Mouse (Mus musculus): Measurements from ENCODE around the gene Bach2.

The Bach2 gene

GRCm38 (mm10) chr4:32439974-32440739 is 201.6 kb downstream of the Bach2 start:
- no peak for DNase-seq

- DNase-seq = no peak
Measured at GRCm38 (mm10) chr4:32440740-32441072, 202.1 kb downstream of the Bach2 start.

GRCm38 (mm10) chr4:32444671-32445196 is 206.1 kb downstream of the Bach2 start:
- DNase-seq = no peak

GRCm38 (mm10) chr4:32447850-32448249 is 209.2 kb downstream of the Bach2 start:
- DNase-seq = no peak

- no peak for DNase-seq
Measured at GRCm38 (mm10) chr4:32461986-32462385, 223.4 kb downstream of the Bach2 start.

GRCm38 (mm10) chr4:32463065-32463464 is 224.5 kb downstream of the Bach2 start:
- no peak for DNase-seq

- DNase-seq = no peak
Measured at GRCm38 (mm10) chr4:32464540-32464939, 225.9 kb downstream of the Bach2 start.

GRCm38 (mm10) chr4:32466031-32466430 is 227.4 kb downstream of the Bach2 start:
- DNase-seq = no peak

GRCm38 (mm10) chr4:32477977-32478660 is 239.5 kb downstream of the Bach2 start:
- no peak for DNase-seq

GRCm38 (mm10) chr4:32479231-32479630 is 240.6 kb downstream of the Bach2 start:
- DNase-seq = no peak

GRCm38 (mm10) chr4:32479801-32480700 is 241.4 kb downstream of the Bach2 start:
- no peak for DNase-seq

GRCm38 (mm10) chr4:32481366-32482055 is 242.9 kb downstream of the Bach2 start:
- no peak for DNase-seq

GRCm38 (mm10) chr4:32482138-32482537 is 243.5 kb downstream of the Bach2 start:
- DNase-seq = no peak

GRCm38 (mm10) chr4:32482936-32483335 is 244.3 kb downstream of the Bach2 start:
- no peak for DNase-seq

GRCm38 (mm10) chr4:32485848-32486247 is 247.2 kb downstream of the Bach2 start:
- DNase-seq = no peak

GRCm38 (mm10) chr4:32486654-32487398 is 248.2 kb downstream of the Bach2 start:
- DNase-seq = no peak

- DNase-seq = no peak
Measured at GRCm38 (mm10) chr4:32489186-32489585, 250.6 kb downstream of the Bach2 start.

- no peak for DNase-seq
Measured at GRCm38 (mm10) chr4:32491176-32491575, 252.6 kb downstream of the Bach2 start.

GRCm38 (mm10) chr4:32492834-32493233 is 254.2 kb downstream of the Bach2 start:
- DNase-seq = no peak

- no peak for DNase-seq
Measured at GRCm38 (mm10) chr4:32501780-32502179, 263.2 kb downstream of the Bach2 start.

GRCm38 (mm10) chr4:32502181-32502580 is 263.6 kb downstream of the Bach2 start:
- no peak for DNase-seq

GRCm38 (mm10) chr4:32504236-32504635 is 265.6 kb downstream of the Bach2 start:
- DNase-seq = no peak
